Mouse (Mus musculus) gastrocnemius, adult 18-20 months (tissue): ENCODE data around the gene Disp1. TPM values are rescaled to one million over a fixed set of nuclear protein-coding genes. Genes with fewer than 3 reads are reported as not detected.

Source experiments
- DNase-seq: peaks from one replicate; pipeline ENCODE4 v3.0.0; 2021; ENCODE audit warnings: low spot score
- total RNA-seq, 2 experiments: library from RNA; stranded (reverse); gene quantifications; 2 replicates each; pipeline ENCODE4 v1.2.3; 2021

The Disp1 gene
- total RNA-seq, 2 experiments from 2014 or later = 2.3 to 3.3 TPM

GRCm38 (mm10) chr1:183207623-183208022 lies 13.7 kb downstream of the Disp1 start:
- DNase-seq = no peak

- no peak for DNase-seq
Observed at GRCm38 (mm10) chr1:183207141-183207540, 14.2 kb downstream of the Disp1 start.

DNA sequence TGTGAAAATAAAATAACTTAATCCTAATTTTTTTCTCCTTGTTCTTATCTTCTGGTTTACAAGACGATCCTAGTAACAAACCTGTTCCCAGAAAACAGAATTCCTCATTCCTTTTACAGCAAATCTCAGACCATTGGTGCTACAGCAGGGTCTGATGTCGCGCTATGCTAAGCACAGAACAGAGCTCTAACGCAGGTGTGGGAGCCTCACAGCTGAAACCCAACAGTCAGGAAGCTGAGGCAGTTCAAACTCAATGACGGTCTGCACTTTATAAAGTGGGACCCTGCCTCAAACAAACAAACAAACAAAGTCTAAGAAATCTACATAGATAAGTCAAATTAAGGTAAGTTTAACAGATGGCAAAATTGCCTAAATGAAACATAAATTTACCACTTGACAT lies 20.4 kb downstream of the Disp1 start:
- no peak for DNase-seq

DNA sequence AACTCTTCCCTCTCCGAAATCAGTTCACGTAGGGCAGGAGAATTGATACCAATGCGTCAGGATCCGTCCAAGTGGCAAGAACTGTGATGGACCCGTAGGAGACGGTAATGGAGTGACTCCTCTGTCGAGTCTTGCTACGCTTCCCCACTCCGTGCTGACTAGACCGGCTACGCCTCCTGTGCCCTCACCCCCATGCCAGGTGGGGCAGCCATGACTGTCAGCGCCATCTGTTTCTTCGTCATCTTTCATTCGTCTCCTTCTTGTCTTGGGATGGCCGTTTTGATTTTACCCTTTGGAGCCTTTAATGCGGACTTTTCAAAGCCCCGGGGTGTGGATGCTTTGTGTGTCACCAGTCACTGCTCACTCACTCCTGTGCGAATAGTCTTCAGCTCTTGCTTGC lies 26.6 kb downstream of the Disp1 start:
- no peak for DNase-seq

GRCm38 (mm10) chr1:183194151-183194550 lies 27.2 kb downstream of the Disp1 start:
- DNase-seq = peak; percentile 32

- no peak for DNase-seq
Observed at GRCm38 (mm10) chr1:183191398-183191797, 29.9 kb downstream of the Disp1 start.

DNA sequence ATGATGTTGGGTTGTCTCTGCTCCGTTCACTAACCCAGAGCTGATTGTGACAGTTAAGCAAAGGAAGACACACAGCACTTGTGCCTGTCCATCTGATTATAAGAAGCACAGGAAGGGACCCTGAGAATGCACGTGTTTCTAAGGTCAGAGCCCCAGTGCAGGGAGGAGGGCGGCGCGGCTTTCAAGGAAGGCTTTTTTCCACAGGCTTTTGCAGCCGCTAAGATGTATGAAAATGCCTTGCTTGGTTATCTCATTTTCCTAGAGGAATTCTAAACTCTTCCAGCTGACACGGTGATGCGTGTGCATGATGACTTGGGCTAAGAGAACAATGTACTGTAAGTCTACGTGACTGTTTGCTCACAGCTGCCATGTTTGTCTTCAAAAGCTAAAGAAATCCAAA lies 30.9 kb downstream of the Disp1 start:
- no peak for DNase-seq

DNA sequence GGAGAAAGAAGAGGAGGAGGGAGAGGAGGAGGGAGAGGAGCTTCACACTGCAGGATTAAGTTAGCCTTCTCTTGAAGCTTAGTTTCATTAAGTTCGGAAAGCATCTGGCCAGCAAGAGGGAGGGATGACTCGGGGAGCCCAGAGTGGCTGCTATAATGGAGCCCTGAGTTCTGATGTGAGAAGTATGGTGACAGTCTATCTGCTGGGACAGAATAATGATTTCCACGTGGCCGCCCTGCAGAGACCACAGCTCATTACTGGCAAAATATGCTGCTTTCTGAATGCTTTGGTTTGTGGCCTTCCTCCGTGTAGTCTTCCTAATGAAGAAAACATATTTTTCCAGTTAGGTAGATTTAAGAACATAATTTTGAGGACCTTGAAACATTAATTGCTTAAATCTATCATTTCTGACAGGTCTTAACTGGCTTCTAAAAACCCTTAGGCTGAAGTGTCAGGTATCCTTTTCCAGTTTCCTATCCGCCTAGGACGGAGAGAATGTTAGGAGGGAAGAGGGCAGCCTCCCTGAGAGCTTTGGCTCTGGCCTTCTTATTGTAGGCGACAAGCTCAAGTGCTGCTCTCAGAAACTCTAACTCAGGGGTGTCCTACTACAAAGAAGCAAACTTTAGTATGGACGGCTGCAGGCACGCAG lies 32.2 kb downstream of the Disp1 start:
- no peak for DNase-seq

- DNase-seq = peak; percentile 23
Observed at GRCm38 (mm10) chr1:183188115-183189013, 33.0 kb downstream of the Disp1 start.

DNA sequence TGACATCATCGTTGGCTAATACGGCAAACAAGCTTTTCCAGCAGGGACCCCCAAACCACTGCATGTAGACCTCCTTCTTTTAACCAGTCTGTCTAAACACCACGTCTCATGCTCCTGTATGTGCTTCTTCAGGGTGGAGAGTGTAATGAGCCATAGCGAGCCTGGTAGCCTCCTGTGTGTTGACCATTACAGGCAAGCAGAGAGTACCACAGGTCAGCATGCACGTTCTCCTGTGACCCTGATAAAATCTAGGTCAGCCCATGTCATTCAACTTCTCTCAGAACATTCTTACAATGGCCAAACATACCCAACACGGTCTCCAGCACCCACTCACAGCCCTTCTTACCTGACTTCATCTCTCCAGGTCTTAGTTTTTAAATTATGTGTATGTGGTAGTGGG lies 35.8 kb downstream of the Disp1 start:
- no peak for DNase-seq

- no peak for DNase-seq
Observed at GRCm38 (mm10) chr1:183184681-183185080, 36.6 kb downstream of the Disp1 start.

- no peak for DNase-seq
Observed at GRCm38 (mm10) chr1:183183565-183183964, 37.8 kb downstream of the Disp1 start.

GRCm38 (mm10) chr1:183182641-183183414 lies 38.5 kb downstream of the Disp1 start:
- DNase-seq = no peak

DNA sequence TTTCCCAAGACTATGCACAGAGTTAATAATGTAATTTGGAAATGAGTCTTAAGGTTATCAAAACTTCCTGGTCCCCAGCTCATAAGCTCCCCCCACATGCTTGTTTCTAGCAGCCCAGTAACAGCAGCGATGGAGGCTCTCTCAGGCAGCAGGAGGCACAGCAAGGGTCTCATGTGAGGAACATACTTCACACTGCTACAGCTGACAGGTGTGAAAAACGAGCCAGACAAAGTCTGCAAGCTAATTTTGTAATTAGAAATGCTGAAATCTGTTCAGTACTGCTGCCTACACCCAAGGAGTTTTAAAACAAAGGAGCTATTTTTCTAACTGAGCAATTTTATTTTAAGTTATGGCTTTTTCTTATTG lies 40.3 kb downstream of the Disp1 start:
- DNase-seq = no peak

DNA sequence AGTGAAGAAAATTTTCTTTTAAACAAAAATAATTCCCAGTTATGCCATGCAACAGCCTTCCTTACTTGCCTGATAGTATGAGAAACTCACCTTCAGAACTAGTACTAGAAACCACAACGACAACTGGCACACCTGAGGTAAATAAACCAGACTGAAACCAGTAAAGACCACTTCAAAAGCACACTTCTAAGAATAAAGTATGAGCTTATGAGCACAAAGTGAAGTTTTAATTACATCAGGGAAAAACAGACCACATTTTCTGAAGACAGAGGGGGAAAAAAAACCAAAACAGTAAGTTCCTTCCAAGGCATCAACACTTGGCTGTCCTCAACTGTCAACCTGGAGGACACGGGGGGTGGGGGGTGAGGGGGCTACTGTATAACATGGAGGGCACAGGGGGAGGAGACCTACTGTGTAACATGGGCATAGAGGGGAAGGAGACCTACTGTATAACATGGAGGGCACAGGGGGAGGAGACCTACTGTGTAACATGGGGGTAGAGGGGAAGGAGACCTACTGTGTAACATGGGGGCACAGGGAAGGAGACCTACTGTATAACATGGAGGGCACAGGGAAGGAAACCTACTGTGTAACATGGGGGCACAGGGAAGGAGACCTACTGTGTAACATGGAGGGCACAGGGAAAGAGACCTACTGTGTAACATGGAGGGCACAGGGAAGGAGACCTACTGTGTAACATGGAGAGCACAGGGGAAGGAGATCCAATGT lies 40.9 kb downstream of the Disp1 start:
- DNase-seq = no peak

DNA sequence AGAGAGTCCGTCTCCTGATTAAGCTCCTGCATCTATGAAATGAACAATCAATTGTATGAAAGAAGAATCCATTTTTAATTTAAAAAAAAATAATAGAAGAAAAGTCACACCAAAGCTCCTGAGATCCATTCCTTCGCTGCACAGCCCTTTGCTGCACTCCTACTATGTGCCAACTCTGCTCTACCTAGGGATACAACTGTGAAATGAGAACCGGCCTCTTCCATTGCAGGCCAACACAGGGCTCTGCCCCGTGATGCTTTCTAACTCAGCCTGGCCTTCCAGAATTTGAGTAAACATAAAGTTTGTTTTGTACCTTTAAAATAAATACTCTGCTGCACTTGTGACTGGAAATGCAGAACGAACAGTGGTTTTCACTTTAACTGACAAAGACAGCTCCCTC lies 42.0 kb downstream of the Disp1 start:
- no peak for DNase-seq

GRCm38 (mm10) chr1:183175236-183175635 lies 46.1 kb downstream of the Disp1 start:
- DNase-seq = no peak

GRCm38 (mm10) chr1:183171095-183171494 lies 50.2 kb downstream of the Disp1 start:
- no peak for DNase-seq

DNA sequence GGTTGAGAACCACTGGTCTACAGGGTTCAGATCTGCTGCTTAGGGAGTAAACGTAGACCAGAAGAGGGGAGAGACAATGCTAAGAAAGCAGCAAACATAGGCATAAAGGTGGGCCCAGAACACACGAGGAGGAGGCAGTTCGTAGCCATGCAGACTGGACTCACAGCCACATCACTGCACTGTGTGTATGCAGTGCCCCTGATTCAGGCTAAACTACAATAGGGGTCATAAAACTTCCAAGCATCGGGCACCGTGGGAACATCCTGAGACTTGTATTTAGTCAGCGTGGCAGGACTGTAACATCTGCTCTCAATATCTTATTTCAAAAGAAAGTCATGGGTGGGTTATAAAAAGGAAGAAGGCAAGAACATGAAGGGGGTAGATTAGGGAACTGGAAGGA lies 52.9 kb downstream of the Disp1 start:
- DNase-seq = no peak

DNA sequence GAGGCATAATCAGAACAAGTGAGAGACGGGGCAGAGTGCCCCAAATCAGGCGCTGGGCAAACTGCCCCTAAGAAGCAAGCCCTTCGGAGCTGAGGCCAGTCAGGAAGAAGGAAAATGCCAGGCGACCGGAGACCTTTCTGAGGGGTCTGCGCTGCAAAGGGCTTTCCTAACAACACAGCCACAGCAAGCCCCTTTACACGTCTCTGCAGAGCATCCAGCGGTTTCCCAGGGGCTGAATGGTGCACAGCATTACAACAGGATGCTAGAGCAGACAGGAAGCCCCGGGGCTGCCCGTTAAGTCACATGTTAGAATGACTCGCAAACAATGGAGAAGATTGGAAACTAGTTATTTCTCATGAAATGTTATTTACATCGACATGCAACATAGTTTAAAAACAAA lies 53.5 kb downstream of the Disp1 start:
- DNase-seq = no peak

GRCm38 (mm10) chr1:183166700-183167099 lies 54.6 kb downstream of the Disp1 start:
- no peak for DNase-seq

- DNase-seq = no peak
Observed at GRCm38 (mm10) chr1:183164648-183165071, 56.7 kb downstream of the Disp1 start.
